Mouse (Mus musculus): ENCODE results near the gene Mtnr1a. TPM values are rescaled to one million over a fixed set of nuclear protein-coding genes. Genes with fewer than 3 reads are reported as not detected.

The Mtnr1a gene
- total RNA-seq, 1 experiment from 2014 or later = not detected

- ATAC-seq (replicated peaks; ENCODE audit: insufficient number of reproducible peaks, low FRiP score, low TSS enrichment, poor library complexity, severe bottlenecking) = no peak
Measured at GRCm38 (mm10) chr8:45080850-45081249, 11.9 kb downstream of the Mtnr1a start.

- no peak for ATAC-seq (replicated peaks; ENCODE audit: insufficient number of reproducible peaks, low FRiP score, low TSS enrichment, poor library complexity, severe bottlenecking)
Measured at GRCm38 (mm10) chr8:45093599-45093998, 24.7 kb downstream of the Mtnr1a start.

GRCm38 (mm10) chr8:45109371-45110063, 40.6 kb downstream of the Mtnr1a start:
- no peak for ATAC-seq (replicated peaks; ENCODE audit: insufficient number of reproducible peaks, low FRiP score, low TSS enrichment, poor library complexity, severe bottlenecking)

GRCm38 (mm10) chr8:45110064-45110812, 41.3 kb downstream of the Mtnr1a start:
- ATAC-seq (replicated peaks; ENCODE audit: insufficient number of reproducible peaks, low FRiP score, low TSS enrichment, poor library complexity, severe bottlenecking) = no peak

DNA sequence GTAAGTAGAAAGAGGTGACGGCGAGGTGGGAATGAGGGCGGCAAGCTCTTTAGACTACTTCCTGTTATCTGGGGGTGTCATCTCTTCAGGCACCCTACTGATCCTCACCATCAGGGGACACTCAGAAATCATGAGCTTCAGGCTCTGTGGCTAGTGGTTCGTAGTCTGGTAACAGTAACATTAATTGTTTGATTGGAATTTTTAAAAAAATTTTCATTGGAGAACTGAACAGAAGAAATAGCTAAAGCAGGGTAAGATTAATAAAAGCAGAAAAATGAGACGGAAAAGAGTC, 41.8 kb downstream of the Mtnr1a start:
- ATAC-seq (replicated peaks; ENCODE audit: insufficient number of reproducible peaks, low FRiP score, low TSS enrichment, poor library complexity, severe bottlenecking) = no peak

GRCm38 (mm10) chr8:45111820-45112219, 42.9 kb downstream of the Mtnr1a start:
- ATAC-seq (replicated peaks; ENCODE audit: insufficient number of reproducible peaks, low FRiP score, low TSS enrichment, poor library complexity, severe bottlenecking) = no peak

- no peak for ATAC-seq (replicated peaks; ENCODE audit: insufficient number of reproducible peaks, low FRiP score, low TSS enrichment, poor library complexity, severe bottlenecking)
Measured at GRCm38 (mm10) chr8:45117588-45117987, 48.7 kb downstream of the Mtnr1a start.

GRCm38 (mm10) chr8:45125680-45126079, 56.7 kb downstream of the Mtnr1a start:
- no peak for ATAC-seq (replicated peaks; ENCODE audit: insufficient number of reproducible peaks, low FRiP score, low TSS enrichment, poor library complexity, severe bottlenecking)

Other genes starting within 250 kb of the Mtnr1a start
- 0.10 to 0.11 TPM in 2 of 3 replicates, not detected in the other for gene Fat1, start 133.7 kb upstream of the Mtnr1a start, total RNA-seq (2017)
- gene F11, start 192.9 kb downstream of the Mtnr1a start, total RNA-seq (2017) = not detected in 3 replicates
- 0.19 TPM in 1 of 3 replicates, not detected in the others for gene Klkb1, start 225.7 kb downstream of the Mtnr1a start, total RNA-seq (2017)
- gene Gm45753, start 239.3 kb downstream of the Mtnr1a start, total RNA-seq (2017) = not detected in 3 replicates